Comparison of ENCODE assay signal across 9 mouse cellular contexts in genomic region chr9:63862427-63862826, GRCm38 (mm10).
A peak's percentile ranks its signal among the peaks of the same experiment; 100 is the strongest.
DNase-seq lines count a peak whose midpoint lies in the region; ATAC-seq and TF ChIP-seq lines count a peak whose summit lies in the region.
"Had no signal": no experiment of that assay in that cellular context is flagged by ENCODE, and none has a peak within 500 bp of the region (broad histone marks: within the 10 kb centered on the region; RNA-seq: fewer than 3 reads in every experiment).

No protein-coding gene starts in this region.

- DNase-seq in adrenal gland, postnatal 36 days: peak; percentile 18 to 32
- no peak for DNase-seq in adrenal gland, postnatal 4 days (ENCODE audit: low spot score in 2 of 2)
- DNase-seq in lung, embryonic 14.5 days: peak; percentile 83
- DNase-seq in lung, adult 2 months: no peak
- peak; percentile 85 for DNase-seq in embryo, embryonic 10 days (ENCODE audit: low spot score)
- DNase-seq in urinary bladder, postnatal 4 days (ENCODE audit: low spot score in 2 of 2): no peak
- DNase-seq in layer of hippocampus, adult 18-20 months (ENCODE audit: low spot score in 2 of 2): no peak

- peak; percentile 49; the same call in 1 of the 2 replicates for ATAC-seq in lung, embryonic 14.5 days (ENCODE audit: insufficient read depth)
- 0 out of 2 replicates have a peak, but pooled peaks have one; percentile 11 for ATAC-seq in midbrain, embryonic 13.5 days

- H3K9me3 ChIP-seq in lung, embryonic 14.5 days (ENCODE audit: low read depth, low read length): no peaks in the 10 kb centered on the region
- H3K9me3 ChIP-seq in midbrain, embryonic 13.5 days: no peaks in the 10 kb centered on the region

- no peaks in the 10 kb centered on the region for H3K36me3 ChIP-seq in lung, embryonic 14.5 days (ENCODE audit: insufficient read depth)
- H3K36me3 ChIP-seq in midbrain, embryonic 13.5 days: no peaks in the 10 kb centered on the region
- H3K36me3 ChIP-seq: limb, embryonic 13.5 days had no signal

- H3K9ac ChIP-seq in lung, embryonic 14.5 days: no peak overlapping the region
- no peak overlapping the region for H3K9ac ChIP-seq in midbrain, embryonic 13.5 days (replicated peaks)
- H3K9ac ChIP-seq: limb, embryonic 13.5 days had no signal

- H3K27me3 ChIP-seq in lung, embryonic 14.5 days (ENCODE audit: insufficient read depth, low read length): no peaks in the 10 kb centered on the region
- H3K27me3 ChIP-seq in midbrain, embryonic 13.5 days: no peaks in the 10 kb centered on the region
- H3K27me3 ChIP-seq: limb, embryonic 13.5 days had no signal

- no peak overlapping the region for H3K4me3 ChIP-seq in lung, embryonic 14.5 days (ENCODE audit: low read depth, low read length)
- no peak overlapping the region for H3K4me3 ChIP-seq in lung, adult 2 months (replicated peaks; ENCODE audit: extremely low read depth, low read depth, low read length)
- no peak overlapping the region for H3K4me3 ChIP-seq in midbrain, embryonic 13.5 days (replicated peaks)
- H3K4me3 ChIP-seq: limb, embryonic 13.5 days had no signal

- TF ChIP-seq POLR2A in lung, adult 2 months (IDR thresholded peaks at IDR 0.05; ENCODE audit: borderline replicate concordance, extremely low read depth, low read depth, low read length): no peak

- H3K4me1 ChIP-seq in lung, embryonic 14.5 days (ENCODE audit: insufficient read depth): no peaks in the 10 kb centered on the region
- H3K4me1 ChIP-seq in lung, adult 2 months (ENCODE audit: control insufficient read depth, insufficient read depth, low read length): no peaks in the 10 kb centered on the region
- H3K4me1 ChIP-seq in midbrain, embryonic 13.5 days (replicated peaks): peaks cover 16% of the 10 kb centered on the region

- TF ChIP-seq CTCF in lung, embryonic 14.5 days (IDR thresholded peaks at IDR 0.05; ENCODE audit: low read depth): peak; percentile 61
- TF ChIP-seq CTCF in lung, adult 2 months (IDR thresholded peaks at IDR 0.05; ENCODE audit: insufficient read depth, low read length): no peak

- H3K4me2 ChIP-seq in lung, embryonic 14.5 days: no peak overlapping the region
- no peak overlapping the region for H3K4me2 ChIP-seq in midbrain, embryonic 13.5 days (replicated peaks)
- H3K4me2 ChIP-seq: limb, embryonic 13.5 days had no signal

- no peak overlapping the region for H3K27ac ChIP-seq in lung, embryonic 14.5 days (ENCODE audit: low read depth)
- no peak overlapping the region for H3K27ac ChIP-seq in midbrain, embryonic 13.5 days
- H3K27ac ChIP-seq: limb, embryonic 13.5 days had no signal

- 34% methylated on average over 6 of the region's 6 CpGs for WGBS in lung, embryonic 14.5 days
- WGBS in lung, adult 2 months: 44% methylated on average over 6 of the region's 6 CpGs
- WGBS in midbrain, embryonic 13.5 days: 40% methylated on average over 6 of the region's 6 CpGs

Comparison
In these comparisons a context has a peak if more than half of its experiments do, and no peak if none do; other contexts are left out.
1. DNase-seq: peak in adrenal gland, postnatal 36 days (2 of 2), lung, embryonic 14.5 days (single experiment) and embryo, embryonic 10 days (single experiment); none in adrenal gland, postnatal 4 days (0 of 2), lung, adult 2 months (single experiment), urinary bladder, postnatal 4 days (0 of 2) and layer of hippocampus, adult 18-20 months (0 of 2).